Mouse (Mus musculus) heart, embryonic 15.5 days (tissue): ENCODE data around the gene Ubxn11. TPM values are rescaled to one million over a fixed set of nuclear protein-coding genes. Genes with fewer than 3 reads are reported as not detected.

ENCODE experiments used
- ATAC-seq: fragments of 200-750 bp; cut with Nextera tagmentation; replicated peaks from 2 replicates; pipeline ENCODE4 v1.8.0; 2017; ENCODE audit warnings: low read depth, moderate TSS enrichment; ENCODE audit not compliant: insufficient number of reproducible peaks, insufficient read depth, low FRiP score
- H3K27ac ChIP-seq: fragments of 300-500 bp; sonication (generic); 2 replicates; pipeline ENCODE4 v1.5.1; 2015; ENCODE audit warnings: mild to moderate bottlenecking, inconsistent platforms
- H3K27me3 ChIP-seq: fragments of 300-500 bp; sonication (generic); 2 replicates; pipeline ENCODE4 v1.6.1; 2015; ENCODE audit warnings: inconsistent platforms
- H3K36me3 ChIP-seq: fragments of 300-500 bp; sonication (generic); 2 replicates; pipeline ENCODE4 v1.6.1; 2015; ENCODE audit warnings: mild to moderate bottlenecking, inconsistent platforms
- H3K4me1 ChIP-seq: fragments of 300-500 bp; sonication (generic); replicated peaks from 2 replicates; pipeline ENCODE4 v1.6.1; 2015; ENCODE audit warnings: inconsistent platforms
- H3K4me2 ChIP-seq: fragments of 300-500 bp; sonication (generic); 2 replicates; pipeline ENCODE4 v1.6.1; 2015; ENCODE audit warnings: inconsistent platforms, mild to moderate bottlenecking, moderate library complexity
- H3K4me3 ChIP-seq: fragments of 300-500 bp; sonication (generic); 2 replicates; pipeline ENCODE4 v1.5.1; 2015; ENCODE audit warnings: mild to moderate bottlenecking, inconsistent platforms
- H3K9ac ChIP-seq: fragments of 300-500 bp; sonication (generic); 2 replicates; pipeline ENCODE4 v1.6.1; 2015; ENCODE audit warnings: mild to moderate bottlenecking, inconsistent platforms
- H3K9me3 ChIP-seq: fragments of 300-500 bp; sonication (generic); replicated peaks from 2 replicates; pipeline ENCODE4 v1.6.1; 2016; ENCODE audit warnings: inconsistent platforms
- WGBS: fragments of 180-500 bp; shearing (Covaris S2); methylation state at CpG from one replicate; pipeline ENCODE4 v1.1.7; 2015; ENCODE audit warnings: mixed read lengths; 5-methylcytosine and 5-hydroxymethylcytosine counted together
- polyA plus RNA-seq: library from polyadenylated mRNA; unstranded; fragments of >200 nt; fragmentation: Nextera tagmentation; extraction: Ambion mirVana; gene quantifications from 2 replicates; pipeline ENCODE4 v1.2.1, GENCODE M21; 2015

Gene Ubxn11
- polyA plus RNA-seq, 1 experiment from 2014 or later = 1.8 TPM

DNA sequence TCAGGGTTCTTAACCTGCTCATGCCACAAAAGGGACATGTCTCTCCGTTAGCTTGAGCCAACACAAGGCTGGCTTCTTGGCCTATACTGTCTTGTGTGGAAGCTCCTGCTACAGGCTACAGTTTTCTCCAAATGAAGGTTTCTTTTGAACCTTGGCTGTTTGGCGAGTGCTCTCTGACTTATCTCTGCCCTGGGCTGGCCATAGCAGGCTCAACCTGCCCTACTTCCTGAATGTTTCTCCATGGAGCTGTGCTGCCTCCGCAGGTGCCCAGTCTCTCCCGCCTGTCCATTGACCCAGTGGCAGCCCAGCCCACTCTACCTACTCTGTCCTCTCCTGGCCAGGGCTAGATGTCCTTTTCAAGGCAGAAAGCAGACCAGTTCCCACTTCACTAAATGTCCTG is 18.5 kb downstream of the Ubxn11 start:
- H3K27ac ChIP-seq = no peak overlapping the region
- H3K9ac ChIP-seq = no peak overlapping the region
- H3K4me2 ChIP-seq = no peak overlapping the region
- peaks cover 7% of the 10 kb centered on the region; the same call in 1 of the 2 replicates for H3K4me1 ChIP-seq
- no peaks in the 10 kb centered on the region for H3K9me3 ChIP-seq
- no peak overlapping the region for H3K4me3 ChIP-seq
- no peaks in the 10 kb centered on the region for H3K27me3 ChIP-seq
- no peaks in the 10 kb centered on the region for H3K36me3 ChIP-seq
- no peak for ATAC-seq
- WGBS = 71% methylated on average over 4 of the region's 4 CpGs

DNA sequence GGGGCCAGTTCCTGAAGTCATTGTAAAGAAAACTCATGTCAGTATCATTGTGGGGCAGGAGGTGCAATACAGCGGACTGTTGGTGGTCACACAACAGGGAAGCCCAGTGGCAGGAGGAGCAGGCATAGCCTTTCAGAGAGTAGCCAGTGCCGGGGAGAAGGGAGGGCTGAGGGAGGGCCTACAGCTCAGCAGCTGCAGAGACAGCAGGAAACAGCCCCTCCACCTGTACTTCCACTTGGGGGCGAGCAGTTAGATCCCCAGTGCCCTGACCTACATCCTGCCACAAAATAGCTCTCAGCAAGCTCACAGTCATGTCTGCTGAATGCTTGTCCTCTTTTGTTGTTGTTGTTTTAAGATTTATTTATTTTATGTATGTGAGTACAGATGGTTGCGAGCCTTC is 19.2 kb downstream of the Ubxn11 start:
- H3K9ac ChIP-seq = no peak overlapping the region

DNA sequence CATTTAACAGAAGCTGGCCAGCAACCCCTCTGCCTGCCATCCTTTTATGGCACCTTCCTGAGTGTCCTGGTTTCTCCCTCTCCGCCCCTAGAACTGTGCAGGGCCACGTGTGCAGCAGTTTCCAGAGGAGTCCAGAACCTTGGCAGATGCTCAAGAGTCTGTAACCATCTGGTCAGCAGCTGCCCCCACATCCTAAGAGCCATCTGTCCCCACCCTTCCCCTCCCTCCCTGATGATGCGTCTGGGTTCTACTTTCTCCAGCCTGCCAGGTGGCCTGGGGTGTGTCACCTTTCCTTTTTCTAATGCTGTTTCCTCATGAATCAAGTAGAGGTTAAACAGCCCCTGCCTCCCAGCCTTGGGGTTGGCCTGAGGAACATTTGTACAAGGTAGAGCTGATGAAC is 19.9 kb downstream of the Ubxn11 start:
- no peak for ATAC-seq
- Histone ChIP-seq H3K4me3 (no peak overlapping the region), H3K9ac (no peak overlapping the region), H3K36me3 (no peaks in the 10 kb centered on the region), H3K27me3 (no peaks in the 10 kb centered on the region), H3K9me3 (no peaks in the 10 kb centered on the region), H3K4me1 (peaks cover 14% of the 10 kb centered on the region), H3K4me2 (no peak overlapping the region), H3K27ac (no peak overlapping the region; the same call in 1 of the 2 replicates)
- WGBS = 29% methylated on average over 3 of the region's 3 CpGs

More for the DNA sequence above, 19.2 kb downstream of the Ubxn11 start:
- H3K27ac ChIP-seq = no peak overlapping the region; the same call in 1 of the 2 replicates
- H3K4me1 ChIP-seq = peaks cover 9% of the 10 kb centered on the region; the same call in 1 of the 2 replicates
- no peak overlapping the region for H3K4me2 ChIP-seq
- H3K36me3 ChIP-seq = no peaks in the 10 kb centered on the region
- ATAC-seq = no peak
- H3K27me3 ChIP-seq = no peaks in the 10 kb centered on the region
- H3K9me3 ChIP-seq = no peaks in the 10 kb centered on the region
- H3K4me3 ChIP-seq = no peak overlapping the region
- 40% methylated on average over 4 of the region's 4 CpGs for WGBS

DNA sequence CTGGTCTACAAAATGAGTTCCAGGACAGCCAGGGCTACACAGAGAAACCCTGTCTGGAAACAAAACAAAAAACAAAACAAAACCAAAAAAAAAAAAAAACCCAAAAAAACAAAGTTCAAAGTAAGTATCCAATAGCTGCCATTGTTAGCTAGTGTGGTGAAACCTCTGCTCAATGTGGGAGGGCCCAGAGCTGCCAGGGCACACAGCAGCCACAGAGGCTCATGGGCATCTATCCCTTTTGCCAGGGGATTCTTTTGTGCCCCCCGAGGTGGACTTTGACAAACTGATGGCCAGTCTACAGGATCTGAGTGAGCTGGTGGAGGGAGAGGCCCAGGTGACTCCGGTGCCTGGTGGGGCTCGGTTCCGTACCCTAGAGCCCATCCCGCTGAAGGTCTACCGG is 20.8 kb downstream of the Ubxn11 start:
- H3K4me3 ChIP-seq = no peak overlapping the region
- H3K9me3 ChIP-seq = no peaks in the 10 kb centered on the region
- no peak overlapping the region for H3K9ac ChIP-seq
- WGBS = 91% methylated on average over 6 of the region's 6 CpGs
- H3K27ac ChIP-seq = no peak overlapping the region
- H3K4me2 ChIP-seq = no peak overlapping the region
- H3K27me3 ChIP-seq = no peaks in the 10 kb centered on the region
- no peaks in the 10 kb centered on the region for H3K36me3 ChIP-seq
- no peak for ATAC-seq
- H3K4me1 ChIP-seq = peaks cover 22% of the 10 kb centered on the region

DNA sequence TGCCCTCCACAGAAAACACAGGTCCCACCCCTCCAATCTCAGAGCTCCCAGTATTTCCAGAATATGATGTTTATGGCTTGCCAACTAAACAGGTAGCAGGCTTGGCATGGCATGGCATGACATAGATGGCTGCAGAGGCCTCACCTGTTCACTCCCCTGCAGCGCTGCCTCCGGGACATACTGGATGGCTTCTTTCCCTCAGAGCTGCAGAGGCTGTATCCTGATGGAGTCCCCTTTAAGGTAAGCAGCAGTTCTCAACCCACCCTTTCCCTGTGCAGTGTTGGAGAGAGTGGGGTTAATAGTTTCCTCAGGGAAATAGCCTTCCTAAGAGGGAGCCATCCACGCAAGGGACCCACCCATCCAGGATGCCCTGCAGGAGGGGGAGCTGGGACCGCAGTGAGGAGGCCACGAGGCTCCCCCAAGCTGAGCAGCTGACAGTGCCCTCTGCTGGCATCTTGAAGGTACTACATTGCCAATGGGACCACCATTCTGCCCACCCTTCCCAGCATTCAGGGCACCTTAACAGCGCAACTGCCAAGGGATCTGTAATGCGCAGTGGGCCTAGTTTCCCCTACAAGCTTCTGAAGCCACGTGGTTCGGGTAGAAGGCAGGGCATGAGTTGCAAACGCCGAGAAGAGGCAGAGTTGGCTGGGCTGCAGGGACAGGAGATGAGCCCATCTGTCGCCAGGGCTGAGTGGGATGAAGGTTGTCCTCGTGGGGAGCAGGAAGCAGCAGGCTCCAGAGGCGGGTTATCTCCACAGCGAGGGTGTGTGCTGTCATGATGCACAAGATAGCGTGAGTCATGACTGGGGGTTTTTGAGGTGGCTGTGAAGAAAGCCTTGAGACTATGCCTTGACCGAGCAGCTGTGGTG is 21.5 kb downstream of the Ubxn11 start:
- peaks cover 19% of the 10 kb centered on the region for H3K4me1 ChIP-seq
- H3K4me2 ChIP-seq = peak overlapping the region; percentile 5; the same call in 1 of the 2 replicates
- 17% methylated on average over 17 of the region's 17 CpGs for WGBS
- no peaks in the 10 kb centered on the region for H3K9me3 ChIP-seq
- no peak overlapping the region for H3K4me3 ChIP-seq
- H3K9ac ChIP-seq = no peak overlapping the region
- ATAC-seq = no peak
- H3K27me3 ChIP-seq = no peaks in the 10 kb centered on the region
- no peaks in the 10 kb centered on the region for H3K36me3 ChIP-seq
- no peak overlapping the region for H3K27ac ChIP-seq

DNA sequence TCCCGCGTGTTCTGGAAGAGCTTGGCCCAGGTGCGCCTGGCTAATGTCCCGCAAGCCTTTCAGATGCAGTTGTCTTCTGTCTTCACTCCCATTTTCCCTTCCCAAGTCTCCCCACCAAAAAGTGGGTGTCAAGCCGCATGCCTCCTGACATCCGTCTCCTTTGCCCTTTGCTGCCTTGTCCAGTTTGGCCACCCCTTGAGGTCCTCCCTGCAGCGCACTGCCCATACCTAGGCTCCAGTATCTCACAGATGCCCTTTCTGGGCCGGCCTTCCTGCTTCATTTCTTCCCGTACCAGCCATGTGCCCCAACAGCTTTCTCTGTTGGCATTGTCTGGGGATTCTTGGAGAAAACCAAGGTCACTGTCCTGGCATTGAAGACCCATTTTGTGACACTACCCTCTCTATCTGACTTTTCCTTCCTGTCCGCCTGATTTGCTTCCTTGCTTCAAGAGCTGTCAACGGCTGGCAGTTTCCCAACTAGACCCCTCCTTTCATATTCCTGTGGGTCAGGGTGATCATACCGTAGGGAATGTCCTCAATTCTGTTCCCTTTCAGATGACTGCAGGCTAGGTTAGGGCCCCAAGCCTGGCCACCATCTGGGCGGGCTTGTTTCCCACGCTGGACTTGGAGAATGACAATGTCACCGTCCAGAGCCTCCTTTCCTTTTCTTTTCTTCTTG is 23.2 kb downstream of the Ubxn11 start:
- peaks cover 29% of the 10 kb centered on the region for H3K4me1 ChIP-seq
- H3K27me3 ChIP-seq = no peaks in the 10 kb centered on the region
- 0 out of 2 replicates have a peak, but pooled peaks cover under 1% of the 10 kb centered on the region for H3K36me3 ChIP-seq
- no peak overlapping the region for H3K9ac ChIP-seq
- no peaks in the 10 kb centered on the region for H3K9me3 ChIP-seq
- H3K27ac ChIP-seq = no peak overlapping the region
- WGBS = 78% methylated on average over 15 of the region's 15 CpGs
- no peak overlapping the region for H3K4me2 ChIP-seq
- H3K4me3 ChIP-seq = no peak overlapping the region
- ATAC-seq = no peak

DNA sequence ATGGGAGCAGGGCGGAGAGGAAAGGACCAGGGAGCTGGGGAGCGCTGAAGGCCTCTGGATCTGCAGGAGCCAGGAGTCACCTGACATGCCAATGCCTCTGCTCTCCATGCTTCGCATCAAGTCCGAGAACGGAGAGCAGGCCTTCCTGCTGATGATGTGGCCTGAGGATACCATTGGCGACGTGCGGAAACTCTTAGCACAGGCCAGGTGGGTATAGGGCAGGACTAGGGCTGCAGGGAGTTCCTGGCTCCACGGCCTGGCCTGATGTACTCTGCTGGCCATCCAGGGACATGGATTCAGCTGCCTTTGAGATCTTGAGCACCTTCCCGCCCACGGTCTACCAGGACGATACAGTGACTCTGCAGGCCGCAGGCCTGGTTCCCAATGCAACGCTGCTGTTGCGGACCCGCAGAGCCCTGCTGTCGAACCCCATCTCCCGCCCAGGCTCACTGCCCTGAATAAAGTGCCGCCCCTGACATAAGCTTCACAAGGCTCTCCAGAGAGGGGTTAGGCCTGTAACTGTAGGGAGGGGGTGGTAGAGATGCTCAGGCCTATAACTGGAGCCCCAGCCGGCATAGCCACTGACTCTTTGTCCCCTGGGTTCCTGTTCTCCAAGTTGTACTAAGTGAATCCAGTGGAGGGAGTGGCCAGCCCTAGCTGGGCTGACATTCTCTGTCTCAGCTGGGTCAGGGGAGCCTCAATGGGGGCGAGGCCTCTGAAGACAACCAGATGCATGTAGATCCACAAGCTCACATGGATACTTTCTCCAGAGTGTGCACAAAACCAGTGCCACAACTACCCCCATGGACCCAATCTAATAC is 24.1 kb downstream of the Ubxn11 start:
- no peak overlapping the region for H3K27ac ChIP-seq
- H3K27me3 ChIP-seq = no peaks in the 10 kb centered on the region
- H3K4me3 ChIP-seq = 0 out of 2 replicates have a peak overlapping the region, but pooled peaks have one; percentile 74
- peaks cover 29% of the 10 kb centered on the region for H3K4me1 ChIP-seq
- WGBS = 84% methylated on average over 21 of the region's 21 CpGs
- no peak overlapping the region for H3K4me2 ChIP-seq
- H3K9ac ChIP-seq = no peak overlapping the region
- ATAC-seq = no peak
- H3K36me3 ChIP-seq = peaks cover 9% of the 10 kb centered on the region; the same call in 1 of the 2 replicates
- H3K9me3 ChIP-seq = no peaks in the 10 kb centered on the region

DNA sequence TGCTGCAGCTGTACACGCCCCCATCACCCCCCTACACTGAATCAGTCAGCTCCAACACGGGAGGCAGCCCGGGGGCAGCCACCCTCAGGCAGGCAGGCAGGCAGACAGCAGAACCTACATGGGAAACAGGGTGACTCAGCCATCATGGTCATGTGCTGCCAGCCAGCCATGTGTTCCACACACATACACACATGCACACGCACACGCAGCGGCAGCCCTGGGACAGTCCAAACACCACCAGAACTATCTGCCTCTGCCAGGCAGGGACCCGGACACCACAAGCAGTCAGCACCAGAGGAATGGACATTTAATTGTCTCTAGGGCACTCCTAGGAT is 24.7 kb downstream of the Ubxn11 start:
- peak overlapping the region; percentile 74; the same call in 1 of the 2 replicates for H3K4me3 ChIP-seq
- no peaks in the 10 kb centered on the region for H3K9me3 ChIP-seq
- 80% methylated on average over 7 of the region's 7 CpGs for WGBS
- ATAC-seq = no peak
- peak overlapping the region; percentile 93 for H3K4me2 ChIP-seq
- H3K36me3 ChIP-seq = peaks cover 9% of the 10 kb centered on the region; the same call in 1 of the 2 replicates
- no peaks in the 10 kb centered on the region for H3K27me3 ChIP-seq
- no peak overlapping the region for H3K27ac ChIP-seq
- no peak overlapping the region for H3K9ac ChIP-seq
- H3K4me1 ChIP-seq = peaks cover 29% of the 10 kb centered on the region

DNA sequence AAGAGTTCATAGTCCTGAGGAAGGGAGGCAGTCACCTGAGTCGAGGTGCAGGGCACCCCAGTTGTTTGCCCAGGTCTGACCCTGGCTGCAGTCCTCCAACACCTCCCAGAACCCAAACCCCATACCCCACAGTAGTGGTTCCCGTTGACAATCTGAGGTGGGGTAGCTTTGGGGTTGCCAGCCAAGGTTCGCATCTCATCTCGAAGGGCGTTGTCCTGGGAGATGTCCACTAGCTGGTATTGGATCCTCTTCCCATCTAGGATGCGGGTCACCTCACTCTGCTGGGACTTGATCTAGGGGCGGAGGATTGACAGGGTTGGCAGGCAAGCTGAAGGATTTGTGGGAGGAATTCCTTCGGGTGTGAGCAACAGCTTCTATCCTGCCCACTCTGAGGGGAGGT is 25.4 kb downstream of the Ubxn11 start:
- peak overlapping the region; percentile 90; the same call in 1 of the 2 replicates for H3K27ac ChIP-seq

DNA sequence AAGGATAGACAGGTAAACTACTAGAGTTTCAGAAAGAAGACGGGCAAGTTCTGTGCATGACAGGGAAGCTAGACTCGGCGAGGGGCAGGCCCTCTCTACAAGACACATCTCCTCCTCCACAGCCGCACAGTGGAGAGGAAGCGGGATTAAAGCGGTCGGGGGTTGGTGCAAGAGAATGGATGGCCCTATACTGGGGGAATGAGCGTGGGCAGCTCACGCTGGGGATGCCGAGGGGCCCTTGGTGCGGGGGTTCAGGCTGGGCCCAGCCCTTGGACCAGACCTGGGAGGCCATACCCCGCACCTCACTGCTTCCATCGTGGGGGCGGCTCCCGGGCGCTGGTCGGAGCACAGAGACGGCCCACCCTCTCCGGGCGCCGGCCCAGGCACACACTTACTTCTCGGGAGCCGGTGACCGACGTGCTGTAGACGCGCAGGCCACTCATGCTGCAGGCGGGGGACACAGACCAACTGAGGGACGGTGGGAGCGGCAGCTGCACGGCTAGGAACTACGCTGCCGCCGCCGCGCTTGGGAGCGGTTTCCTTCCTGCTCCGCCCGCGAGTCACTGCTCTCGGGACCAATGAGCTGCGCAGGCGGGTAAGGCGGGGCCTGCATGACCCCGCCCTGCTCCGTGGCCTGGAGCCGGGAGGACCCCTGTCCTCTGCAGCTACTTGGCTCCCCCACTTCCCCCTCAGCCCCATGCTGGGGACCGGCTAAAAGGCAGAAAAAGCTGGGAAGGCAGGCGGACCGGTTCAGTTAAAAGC is 26.0 kb downstream of the Ubxn11 start, which contains the start of gene Sh3bgrl3:
Sh3bgrl3 (minus strand) TSS at position 569 of the 762 bp plus-strand sequence.
- H3K4me2 ChIP-seq = peak within 1 kb of the TSS; percentile 93
- H3K4me3 ChIP-seq = peak within 1 kb of the TSS; percentile 74
- H3K9me3 ChIP-seq = no peaks in the 10 kb centered on the region
- under 1% methylated on average over 50 of the region's 50 CpGs for WGBS
- peak within 1 kb of the TSS; percentile 90 for H3K27ac ChIP-seq
- peaks cover 9% of the 10 kb centered on the region; the same call in 1 of the 2 replicates for H3K36me3 ChIP-seq
- H3K27me3 ChIP-seq = no peaks in the 10 kb centered on the region
- peak within 1 kb of the TSS; percentile 81 for H3K9ac ChIP-seq
- H3K4me1 ChIP-seq = peaks cover 29% of the 10 kb centered on the region
- ATAC-seq = peak; percentile 92

More for the DNA sequence above, 25.4 kb downstream of the Ubxn11 start:
- H3K4me3 ChIP-seq = peak overlapping the region; percentile 74
- H3K9ac ChIP-seq = peak overlapping the region; percentile 81
- H3K4me2 ChIP-seq = peak overlapping the region; percentile 93
- H3K36me3 ChIP-seq = peaks cover 9% of the 10 kb centered on the region; the same call in 1 of the 2 replicates
- 48% methylated on average over 8 of the region's 8 CpGs for WGBS
- no peaks in the 10 kb centered on the region for H3K9me3 ChIP-seq
- no peaks in the 10 kb centered on the region for H3K27me3 ChIP-seq
- no peak for ATAC-seq
- peaks cover 29% of the 10 kb centered on the region for H3K4me1 ChIP-seq
